Mouse (Mus musculus): ENCODE measurements around the gene Ces4a. TPM values are rescaled to one million over a fixed set of nuclear protein-coding genes. Genes with fewer than 3 reads are reported as not detected.

Ces4a gene
- polyA plus RNA-seq, 1 experiment from 2014 or later, result not detected

DNA sequence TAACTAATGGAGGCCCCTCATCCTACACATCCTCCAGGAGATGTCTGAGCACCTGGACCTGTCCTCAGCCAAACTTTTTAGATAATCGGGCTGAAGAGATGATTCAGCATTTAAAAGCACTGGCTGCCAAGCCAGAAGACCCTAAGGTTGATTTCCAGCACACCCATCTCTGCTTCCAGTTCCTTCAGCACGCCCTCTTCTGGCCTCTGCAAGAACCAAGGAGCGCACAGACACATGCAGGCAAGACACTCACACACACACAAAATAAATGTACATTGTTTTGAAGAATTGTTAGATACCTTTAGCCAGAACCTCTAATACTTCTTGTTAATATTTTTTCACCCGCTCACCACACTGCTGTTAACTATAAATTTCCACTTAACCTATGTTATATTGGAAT is 20.1 kb downstream of the Ces4a start:
- 46% methylated on average over 4 of the region's 4 CpGs for WGBS (ENCODE audit: insufficient replicate concordance)
- ATAC-seq (ENCODE audit: insufficient read depth), result no peak
- Histone ChIP-seq H3K4me2 (no peak overlapping the region), H3K4me3 (replicated peaks) (no peak overlapping the region), H3K27ac (replicated peaks) (no peak overlapping the region), H3K36me3 (replicated peaks) (no peaks in the 10 kb centered on the region), H3K4me1 (replicated peaks) (peaks cover 7% of the 10 kb centered on the region; the same call in 1 of the 2 replicates), H3K9ac (no peak overlapping the region), H3K27me3 (peaks cover 39% of the 10 kb centered on the region), H3K9me3 (replicated peaks) (no peaks in the 10 kb centered on the region)

DNA sequence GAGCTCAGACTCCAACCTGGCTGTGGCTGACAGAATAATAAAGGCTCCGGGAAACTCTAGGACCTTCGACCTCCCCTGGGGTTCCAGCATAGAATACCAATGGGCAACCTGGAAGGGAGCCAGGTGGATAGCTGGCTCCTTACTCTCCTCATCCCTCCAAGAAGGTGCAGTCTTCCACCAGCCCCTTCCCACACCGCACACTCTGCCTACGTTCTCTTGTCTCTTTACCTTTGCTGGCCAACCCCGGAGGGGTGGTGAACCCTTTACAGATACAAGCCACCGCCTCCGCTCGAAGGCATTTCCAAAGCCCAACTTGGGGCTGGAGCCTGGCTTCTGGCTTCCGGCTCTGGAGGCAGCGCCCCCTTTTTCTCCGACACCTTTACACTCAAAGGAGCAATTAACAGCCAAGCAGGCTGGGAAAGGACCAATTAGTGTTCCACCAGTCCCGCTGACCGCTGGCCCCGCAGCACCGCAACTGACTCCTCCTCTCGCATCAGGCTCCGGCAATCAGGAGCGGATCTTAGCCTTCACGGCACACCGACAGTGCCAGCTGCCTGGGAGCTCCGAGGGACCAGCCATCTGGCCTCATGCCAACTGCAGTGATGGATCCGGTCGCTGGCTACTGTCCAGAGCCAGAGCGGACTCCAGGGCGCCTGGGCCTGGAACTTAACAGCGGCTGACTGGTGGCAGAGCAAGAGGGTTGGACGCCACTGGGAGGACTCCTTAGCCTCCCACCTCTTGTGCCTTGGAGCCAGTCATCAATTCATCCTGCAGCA is 21.2 kb downstream of the Ces4a start:
- 0 out of 2 replicates have a peak, but pooled peaks have one; percentile 34 for ATAC-seq (ENCODE audit: insufficient read depth)
- Histone ChIP-seq H3K4me2 (peak overlapping the region; percentile 53), H3K9ac (no peak overlapping the region), H3K4me1 (replicated peaks) (peaks cover 7% of the 10 kb centered on the region; the same call in 1 of the 2 replicates), H3K9me3 (replicated peaks) (no peaks in the 10 kb centered on the region), H3K27me3 (peaks cover 39% of the 10 kb centered on the region), H3K36me3 (replicated peaks) (no peaks in the 10 kb centered on the region), H3K27ac (replicated peaks) (no peak overlapping the region), H3K4me3 (replicated peaks) (peak overlapping the region; percentile 26)
- WGBS (ENCODE audit: insufficient replicate concordance), result 10% methylated on average over 27 of the region's 27 CpGs

DNA sequence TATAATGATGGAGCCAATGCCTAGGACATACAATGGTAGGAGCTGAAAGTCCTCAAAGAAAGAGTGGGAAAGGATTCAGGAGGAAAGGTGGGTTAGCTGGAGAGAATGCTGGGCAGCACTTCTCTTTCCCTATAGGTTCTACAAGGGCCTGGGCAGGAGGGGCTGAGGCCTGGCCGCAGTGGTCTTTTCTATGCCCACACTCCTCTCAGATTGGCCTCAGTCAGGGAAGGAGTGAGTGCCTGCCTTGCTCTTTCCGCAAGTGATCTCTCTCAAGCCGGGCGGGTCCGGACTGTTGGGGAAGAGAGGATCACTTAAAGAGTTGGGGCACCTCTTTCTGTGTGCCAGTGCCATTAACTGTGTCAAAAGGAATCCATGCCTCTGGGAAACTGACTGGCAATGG is 22.7 kb downstream of the Ces4a start:
- Histone ChIP-seq H3K36me3 (replicated peaks) (no peaks in the 10 kb centered on the region), H3K4me2 (no peak overlapping the region), H3K9me3 (replicated peaks) (no peaks in the 10 kb centered on the region), H3K9ac (no peak overlapping the region), H3K4me3 (replicated peaks) (no peak overlapping the region), H3K4me1 (replicated peaks) (peaks cover 7% of the 10 kb centered on the region; the same call in 1 of the 2 replicates), H3K27ac (replicated peaks) (no peak overlapping the region), H3K27me3 (peaks cover 39% of the 10 kb centered on the region)
- ATAC-seq (ENCODE audit: insufficient read depth), result no peak
- WGBS (ENCODE audit: insufficient replicate concordance), result 75% methylated on average over 5 of the region's 5 CpGs

DNA sequence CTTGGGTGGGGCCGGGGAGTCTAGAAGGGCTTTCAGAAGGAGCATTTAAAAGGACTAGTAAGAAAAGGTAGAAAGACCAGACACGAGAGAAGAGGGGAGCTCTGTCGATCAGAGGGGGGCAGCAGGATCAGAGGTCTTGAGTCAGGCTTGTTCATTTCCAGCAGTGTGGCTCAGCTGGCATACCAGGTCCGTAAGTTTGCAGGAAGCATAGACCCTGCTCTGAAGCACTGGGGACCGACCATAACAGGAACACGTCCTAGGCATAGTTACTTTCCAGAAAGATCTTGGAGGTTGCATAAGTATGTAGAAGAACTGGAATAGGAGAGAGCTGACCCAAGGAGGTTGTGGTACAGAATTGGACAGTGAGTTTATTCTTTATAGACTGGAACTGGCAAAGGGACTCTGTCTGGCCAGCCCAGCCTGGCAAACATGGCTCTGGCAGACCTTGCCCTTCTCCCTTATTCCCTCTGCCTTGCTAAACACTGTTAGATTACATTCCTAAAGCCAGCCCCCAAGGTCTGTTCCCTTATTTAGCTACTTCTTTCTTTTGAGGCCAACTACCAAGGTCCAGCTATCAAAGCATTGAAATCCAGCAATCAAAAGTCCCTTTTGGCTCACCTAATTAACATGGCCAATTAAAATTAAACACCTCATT is 23.6 kb downstream of the Ces4a start:
- H3K4me2 ChIP-seq, result no peak overlapping the region
- peaks cover 39% of the 10 kb centered on the region for H3K27me3 ChIP-seq
- no peak overlapping the region for H3K27ac ChIP-seq (replicated peaks)
- no peaks in the 10 kb centered on the region for H3K9me3 ChIP-seq (replicated peaks)
- no peak for ATAC-seq (ENCODE audit: insufficient read depth)
- H3K4me3 ChIP-seq (replicated peaks), result no peak overlapping the region
- H3K9ac ChIP-seq, result no peak overlapping the region
- H3K4me1 ChIP-seq (replicated peaks), result peaks cover 7% of the 10 kb centered on the region; the same call in 1 of the 2 replicates
- no peaks in the 10 kb centered on the region for H3K36me3 ChIP-seq (replicated peaks)
- WGBS (ENCODE audit: insufficient replicate concordance), result 58% methylated on average over 6 of the region's 6 CpGs

DNA sequence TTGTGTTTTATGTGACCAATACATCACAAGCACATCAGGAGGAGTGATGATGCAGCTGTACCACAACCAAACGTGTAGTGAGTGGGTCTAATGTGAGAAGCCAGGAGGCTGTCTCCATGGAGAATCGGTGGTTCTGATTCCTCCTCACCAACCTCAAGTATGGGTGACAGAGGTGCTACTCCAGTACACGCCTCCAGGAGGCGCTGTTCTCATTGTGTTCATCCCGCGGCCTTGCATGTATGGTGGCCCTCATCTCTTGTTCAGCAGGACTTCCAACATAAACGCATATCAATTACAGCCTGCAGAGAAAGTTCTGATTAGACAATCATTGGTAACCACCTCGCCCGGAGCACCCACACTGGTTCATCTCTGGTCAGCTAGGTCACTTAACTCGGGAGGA is 26.0 kb downstream of the Ces4a start:
- ATAC-seq (ENCODE audit: insufficient read depth), result no peak
- H3K4me3 ChIP-seq (replicated peaks), result no peak overlapping the region
- no peak overlapping the region for H3K4me2 ChIP-seq
- H3K4me1 ChIP-seq (replicated peaks), result peaks cover 5% of the 10 kb centered on the region; the same call in 1 of the 2 replicates
- H3K36me3 ChIP-seq (replicated peaks), result no peaks in the 10 kb centered on the region
- no peak overlapping the region for H3K9ac ChIP-seq
- H3K9me3 ChIP-seq (replicated peaks), result no peaks in the 10 kb centered on the region
- H3K27ac ChIP-seq (replicated peaks), result no peak overlapping the region
- WGBS (ENCODE audit: insufficient replicate concordance), result 31% methylated on average over 10 of the region's 10 CpGs
- peaks cover 22% of the 10 kb centered on the region for H3K27me3 ChIP-seq

DNA sequence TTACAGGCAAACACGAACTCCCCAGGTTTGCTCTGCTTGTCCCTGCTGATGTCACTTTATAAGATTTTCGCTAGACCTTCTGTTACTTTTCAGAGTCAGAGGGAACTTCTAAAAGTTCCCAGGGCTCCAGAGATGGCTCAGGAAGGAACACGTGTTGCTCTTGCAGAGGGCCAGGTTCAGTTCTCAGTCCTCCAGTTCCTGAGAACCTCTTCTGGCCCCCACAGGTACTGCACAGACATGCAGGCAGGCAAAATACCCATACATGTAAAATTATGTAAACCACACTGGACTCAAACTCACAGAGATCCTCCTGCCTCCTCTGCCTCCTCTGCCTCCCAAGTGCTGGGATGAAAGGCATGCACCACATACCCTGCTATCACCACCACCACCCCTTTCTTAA is 26.5 kb downstream of the Ces4a start:
- 59% methylated on average over 3 of the region's 3 CpGs for WGBS (ENCODE audit: insufficient replicate concordance)

DNA sequence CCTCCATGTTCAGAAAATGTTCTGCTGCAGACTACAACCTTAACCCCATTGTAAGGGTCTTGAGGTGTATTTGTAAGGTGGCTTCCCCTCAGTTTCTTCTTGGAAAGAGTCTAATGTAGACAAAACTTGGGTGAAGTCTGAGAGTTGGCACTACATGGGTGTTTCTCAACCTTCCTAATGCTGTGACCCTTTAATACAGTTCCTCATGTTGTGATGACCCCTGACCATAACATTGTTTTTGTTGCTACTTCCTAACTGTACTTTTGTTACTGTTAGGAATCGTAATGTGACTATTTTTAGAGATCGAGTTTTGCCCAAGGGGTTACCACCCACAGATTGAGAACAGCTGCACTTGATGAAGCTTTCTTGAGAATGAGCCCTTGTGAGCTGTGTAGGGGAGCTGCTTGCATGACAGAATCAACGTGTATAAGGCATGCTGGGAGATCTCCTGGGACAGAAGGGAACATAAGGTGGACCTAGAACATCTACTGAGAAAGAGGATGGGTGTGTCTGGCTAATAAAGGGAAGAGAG is 29.6 kb downstream of the Ces4a start:
- H3K9ac ChIP-seq, result no peak overlapping the region
- H3K27me3 ChIP-seq, result no peaks in the 10 kb centered on the region; the same call in 1 of the 2 replicates
- no peak overlapping the region for H3K4me3 ChIP-seq (replicated peaks)
- WGBS (ENCODE audit: insufficient replicate concordance), result 38% methylated on average over 3 of the region's 3 CpGs
- no peaks in the 10 kb centered on the region for H3K4me1 ChIP-seq (replicated peaks)
- no peak overlapping the region for H3K27ac ChIP-seq (replicated peaks)
- no peaks in the 10 kb centered on the region for H3K36me3 ChIP-seq (replicated peaks)
- ATAC-seq (ENCODE audit: insufficient read depth), result no peak
- no peaks in the 10 kb centered on the region for H3K9me3 ChIP-seq (replicated peaks)
- no peak overlapping the region for H3K4me2 ChIP-seq

More for the DNA sequence above, 26.5 kb downstream of the Ces4a start:
- no peak for ATAC-seq (ENCODE audit: insufficient read depth)
- Histone ChIP-seq H3K4me3 (replicated peaks) (no peak overlapping the region), H3K27ac (replicated peaks) (no peak overlapping the region), H3K4me1 (replicated peaks) (no peaks in the 10 kb centered on the region), H3K4me2 (no peak overlapping the region), H3K9ac (no peak overlapping the region), H3K9me3 (replicated peaks) (no peaks in the 10 kb centered on the region), H3K27me3 (peaks cover 17% of the 10 kb centered on the region), H3K36me3 (replicated peaks) (no peaks in the 10 kb centered on the region)

DNA sequence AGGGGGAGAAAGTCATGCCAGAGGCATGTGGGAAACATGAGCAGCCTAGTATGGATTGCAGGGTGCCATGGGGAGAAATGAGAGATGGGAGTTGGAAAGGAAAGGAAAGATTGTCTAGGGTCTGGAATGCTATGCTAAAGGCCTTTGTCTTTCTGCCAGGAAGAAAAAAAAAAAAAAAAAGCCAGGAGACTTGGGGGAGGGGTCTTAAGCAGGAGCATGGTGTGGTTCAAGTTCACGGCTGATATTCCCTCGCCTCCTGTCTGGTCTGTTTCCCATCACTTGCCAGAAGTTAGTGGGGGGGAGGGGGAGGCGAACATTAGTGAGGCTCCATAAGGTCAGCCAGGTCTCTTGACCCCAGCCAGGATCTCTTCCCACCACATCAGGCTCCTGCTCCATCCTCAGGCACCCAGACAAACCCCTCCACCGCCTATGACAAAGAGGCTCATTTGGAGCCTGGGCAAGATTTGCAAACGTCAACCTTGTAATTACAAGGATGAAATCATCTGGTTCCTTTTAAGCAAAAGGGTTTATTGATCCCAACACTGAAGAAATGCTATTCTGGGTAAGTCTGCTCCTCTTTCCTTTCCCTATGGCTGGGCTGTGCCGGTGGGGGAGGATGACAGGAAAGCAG is 32.8 kb downstream of the Ces4a start:
- H3K9ac ChIP-seq, result no peak overlapping the region
- no peaks in the 10 kb centered on the region for H3K9me3 ChIP-seq (replicated peaks)
- H3K4me2 ChIP-seq, result no peak overlapping the region
- no peak for ATAC-seq (ENCODE audit: insufficient read depth)
- 28% methylated on average over 6 of the region's 6 CpGs for WGBS (ENCODE audit: insufficient replicate concordance)
- H3K36me3 ChIP-seq (replicated peaks), result no peaks in the 10 kb centered on the region
- peaks cover 13% of the 10 kb centered on the region for H3K27me3 ChIP-seq
- H3K4me1 ChIP-seq (replicated peaks), result no peaks in the 10 kb centered on the region
- no peak overlapping the region for H3K4me3 ChIP-seq (replicated peaks)
- H3K27ac ChIP-seq (replicated peaks), result no peak overlapping the region

DNA sequence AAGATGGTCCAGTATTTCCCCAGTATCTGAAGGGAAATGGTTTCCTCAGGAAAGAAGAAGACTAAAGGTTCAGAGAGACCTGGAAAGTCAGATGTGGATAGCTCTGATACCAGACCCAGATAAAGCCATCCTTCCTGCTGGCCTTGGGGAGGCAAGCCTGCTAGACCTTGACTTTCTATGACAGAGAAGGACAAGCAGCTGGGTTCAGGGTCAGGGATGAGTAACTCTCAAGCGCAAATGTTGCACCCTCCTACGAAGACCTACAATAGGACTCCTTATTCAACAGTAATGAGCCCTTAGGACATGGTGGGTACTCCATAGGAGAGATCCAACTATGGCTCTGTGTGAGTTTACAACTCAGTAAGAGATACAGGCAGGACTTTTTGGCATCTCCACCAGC is 33.6 kb downstream of the Ces4a start:
- Histone ChIP-seq H3K4me3 (replicated peaks) (no peak overlapping the region), H3K9ac (no peak overlapping the region), H3K9me3 (replicated peaks) (no peaks in the 10 kb centered on the region), H3K4me2 (no peak overlapping the region), H3K36me3 (replicated peaks) (no peaks in the 10 kb centered on the region), H3K4me1 (replicated peaks) (peaks cover under 1% of the 10 kb centered on the region; the same call in 1 of the 2 replicates), H3K27ac (replicated peaks) (no peak overlapping the region), H3K27me3 (peaks cover 21% of the 10 kb centered on the region)
- whole genome bisulfite sequencing (ENCODE audit: insufficient replicate concordance), result 77% methylated on average over 2 of the region's 2 CpGs
- ATAC-seq (ENCODE audit: insufficient read depth), result no peak

DNA sequence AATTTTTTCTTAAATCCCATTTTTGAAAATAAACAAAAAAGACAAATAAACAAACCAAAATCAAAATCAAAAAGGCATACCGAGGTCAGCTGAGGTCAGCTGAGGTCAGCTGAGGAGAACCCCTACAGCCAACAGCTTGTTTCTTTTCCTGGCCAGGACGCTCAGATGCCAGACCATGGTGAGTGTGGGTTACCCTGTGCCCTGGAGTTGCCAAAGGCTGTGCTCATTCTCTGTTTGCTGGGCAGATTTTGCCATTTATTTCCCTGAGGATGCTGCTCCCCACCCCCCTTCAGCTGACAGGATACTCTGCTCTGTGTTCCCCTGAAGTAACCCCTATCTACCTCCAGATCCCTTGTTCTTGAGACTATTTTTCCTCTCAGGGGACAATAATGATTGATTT is 35.5 kb downstream of the Ces4a start:
- H3K9ac ChIP-seq, result no peak overlapping the region
- H3K9me3 ChIP-seq (replicated peaks), result no peaks in the 10 kb centered on the region
- H3K27me3 ChIP-seq, result peaks cover 40% of the 10 kb centered on the region
- no peak overlapping the region for H3K27ac ChIP-seq (replicated peaks)
- no peak for ATAC-seq (ENCODE audit: insufficient read depth)
- no peaks in the 10 kb centered on the region for H3K36me3 ChIP-seq (replicated peaks)
- H3K4me3 ChIP-seq (replicated peaks), result no peak overlapping the region
- H3K4me1 ChIP-seq (replicated peaks), result peaks cover 18% of the 10 kb centered on the region
- H3K4me2 ChIP-seq, result no peak overlapping the region
- WGBS (ENCODE audit: insufficient replicate concordance), result 52% methylated on average over 2 of the region's 2 CpGs

DNA sequence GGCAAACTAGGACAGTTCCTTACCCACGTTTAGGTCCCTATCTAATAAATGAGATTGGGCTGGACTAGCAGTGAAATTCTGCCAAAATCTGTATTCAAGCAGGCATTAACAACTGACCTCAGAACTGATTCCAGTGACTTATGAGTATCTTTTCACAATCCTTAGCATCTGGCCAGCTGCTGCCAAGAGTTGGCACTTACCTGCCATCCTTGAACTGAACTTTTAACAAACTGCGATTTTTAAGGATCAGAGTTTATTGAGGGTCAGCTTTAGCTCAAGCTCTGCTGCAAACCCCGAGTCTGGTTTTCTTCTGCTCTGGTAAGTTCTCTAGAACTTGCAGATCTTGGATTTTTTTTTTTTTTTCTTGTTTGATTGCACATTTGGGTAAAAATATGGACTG is 38.0 kb downstream of the Ces4a start:
- WGBS (ENCODE audit: insufficient replicate concordance), result 38% methylated on average over 3 of the region's 3 CpGs
- H3K9me3 ChIP-seq (replicated peaks), result no peaks in the 10 kb centered on the region
- peak overlapping the region; percentile 79; the same call in 1 of the 2 replicates for H3K4me2 ChIP-seq
- no peaks in the 10 kb centered on the region for H3K36me3 ChIP-seq (replicated peaks)
- no peak overlapping the region for H3K4me3 ChIP-seq (replicated peaks)
- H3K9ac ChIP-seq, result no peak overlapping the region
- no peak overlapping the region for H3K27ac ChIP-seq (replicated peaks)
- ATAC-seq (ENCODE audit: insufficient read depth), result no peak
- H3K4me1 ChIP-seq (replicated peaks), result peaks cover 20% of the 10 kb centered on the region
- peaks cover 57% of the 10 kb centered on the region for H3K27me3 ChIP-seq

Measured in liver, embryonic 15.5 days (tissue).